Mouse (Mus musculus) liver, postnatal 0 days (tissue): ENCODE data around the gene Fndc3a.

ENCODE experiments used
- CTCF ChIP-seq: sonication (generic); IDR thresholded peaks from 2 replicates; pipeline ENCODE4 v1.5.1; 2016; ENCODE audit warnings: antibody characterized with exemption, low read depth
- EP300 ChIP-seq: IDR thresholded peaks from 2 replicates; pipeline ENCODE4 v1.6.1; 2016; ENCODE audit warnings: antibody characterized with exemption, low read depth, mild to moderate bottlenecking

DNA sequence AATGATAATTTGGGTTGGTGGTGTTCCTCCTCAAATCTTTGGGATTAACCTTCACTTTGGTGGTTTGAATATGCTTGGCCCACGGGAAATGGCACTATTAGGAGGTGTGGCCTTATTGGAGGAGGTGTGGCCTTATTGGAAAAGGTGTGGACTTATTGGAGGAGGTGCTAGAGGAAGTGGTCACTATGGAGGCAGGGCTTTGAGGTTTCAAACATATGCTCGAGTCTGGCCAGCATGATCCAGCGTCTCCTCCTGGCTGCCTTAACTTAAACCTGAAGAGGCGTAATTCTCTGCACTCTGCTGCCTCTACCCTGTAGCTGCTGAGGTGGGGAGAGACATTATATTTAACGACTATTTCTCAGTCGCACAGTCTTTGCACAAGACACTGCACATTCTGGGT lies 206.6 kb downstream of the Fndc3a start:
- TF ChIP-seq EP300 (no peak), CTCF (no peak)
